Mouse (Mus musculus): Measurements from ENCODE around the gene Krtcap2. TPM values are rescaled to one million over a fixed set of nuclear protein-coding genes. Genes with fewer than 3 reads are reported as not detected.

Gene Krtcap2
- polyA plus RNA-seq, 2 experiments: 26.3 to 138 TPM

DNA sequence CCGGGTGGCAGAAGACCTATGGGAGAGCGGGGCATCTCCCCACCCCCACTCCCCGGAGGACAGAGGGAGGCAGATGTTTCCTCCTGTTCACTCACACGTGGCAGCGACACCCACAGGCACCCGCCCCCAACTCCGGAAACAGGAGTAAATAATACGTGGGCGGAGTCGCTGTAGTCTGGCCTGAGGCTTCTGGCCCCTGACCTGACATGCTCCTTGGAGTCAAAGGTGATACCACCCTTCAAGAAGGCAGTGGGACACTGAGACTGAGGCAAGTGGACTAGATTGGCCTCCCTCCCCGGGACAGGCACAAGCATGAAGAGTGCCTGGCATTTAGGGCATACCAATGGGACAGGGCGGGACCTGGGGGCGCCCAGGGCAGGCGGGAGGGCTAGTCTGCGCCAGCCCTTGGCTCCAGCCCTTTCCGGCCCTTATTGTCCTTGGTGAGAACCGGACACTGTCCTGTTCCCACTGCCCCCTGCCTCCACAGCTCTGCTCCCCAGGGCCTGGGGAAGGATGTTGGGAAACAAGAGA, 5.7 kb downstream of the Krtcap2 start:
- no peak overlapping the region for H3K4me3 ChIP-seq (ENCODE audit: insufficient read depth in 1 of 2, low read depth in 2 of 2, low read length in 2 of 2)
- no peak overlapping the region for H3K27ac ChIP-seq

GRCm38 (mm10) chr3:89254994-89255393, 9.2 kb downstream of the Krtcap2 start:
- no peak overlapping the region for H3K4me2 ChIP-seq (ENCODE audit: low read depth)
- H3K9me3 ChIP-seq (ENCODE audit: control insufficient read depth, low read length): no peaks in the 10 kb centered on the region
- peaks cover 11% of the 10 kb centered on the region for H3K27me3 ChIP-seq (ENCODE audit: control insufficient read depth, insufficient read depth, low read length)
- no peak overlapping the region for H3K4me3 ChIP-seq (ENCODE audit: insufficient read depth in 1 of 2, low read depth in 2 of 2, low read length in 2 of 2)
- H3K27ac ChIP-seq: no peak overlapping the region
- no peak overlapping the region for H3K9ac ChIP-seq (replicated peaks)
- 0 out of 2 replicates have a peak, but pooled peaks have one; percentile 37 for ATAC-seq (ENCODE audit: insufficient read depth)
- no peaks in the 10 kb centered on the region for H3K36me3 ChIP-seq (replicated peaks; ENCODE audit: control insufficient read depth, insufficient read depth, low read depth)
- 28% methylated on average over 5 of the region's 5 CpGs for WGBS (ENCODE audit: insufficient replicate concordance)
- peak in 1 of 3 experiments; percentile 24 for DNase-seq (ENCODE audit: low read depth in 3 of 3, low spot score in 3 of 3)
- H3K4me1 ChIP-seq (replicated peaks; ENCODE audit: control insufficient read depth in 2 of 2, insufficient read depth in 2 of 2, low read length in 1 of 2): peaks cover 0 to 10% of the 10 kb centered on the region in 2 experiments; a peak in 2 of 4 replicates
- TF ChIP-seq EP300 (IDR thresholded peaks at IDR 0.05; ENCODE audit: low read depth) (no peak), CTCF (IDR thresholded peaks at IDR 0.05; ENCODE audit: low read depth) (no peak)

More for the DNA sequence above, 5.7 kb downstream of the Krtcap2 start:
- H3K36me3 ChIP-seq (replicated peaks; ENCODE audit: control insufficient read depth, insufficient read depth, low read depth): no peaks in the 10 kb centered on the region
- 0 out of 2 replicates have a peak, but pooled peaks have one; percentile 26 for ATAC-seq (ENCODE audit: insufficient read depth)
- H3K9me3 ChIP-seq (ENCODE audit: control insufficient read depth, low read length): no peaks in the 10 kb centered on the region
- H3K27me3 ChIP-seq (ENCODE audit: control insufficient read depth, insufficient read depth, low read length): peaks cover 9% of the 10 kb centered on the region
- no peak for DNase-seq (ENCODE audit: low read depth in 3 of 3, low spot score in 3 of 3)
- H3K4me2 ChIP-seq (ENCODE audit: low read depth): peak overlapping the region; percentile 38; the same call in 1 of the 2 replicates
- 7% methylated on average over 17 of the region's 17 CpGs for WGBS (ENCODE audit: insufficient replicate concordance)
- peaks cover 9 to 10% of the 10 kb centered on the region in 2 experiments; a peak in 3 of 4 replicates for H3K4me1 ChIP-seq (replicated peaks; ENCODE audit: control insufficient read depth in 2 of 2, insufficient read depth in 2 of 2, low read length in 1 of 2)
- no peak for TF ChIP-seq EP300 (IDR thresholded peaks at IDR 0.05; ENCODE audit: low read depth)
- no peak for TF ChIP-seq CTCF (IDR thresholded peaks at IDR 0.05; ENCODE audit: low read depth)
- no peak overlapping the region for H3K9ac ChIP-seq (replicated peaks)

DNA sequence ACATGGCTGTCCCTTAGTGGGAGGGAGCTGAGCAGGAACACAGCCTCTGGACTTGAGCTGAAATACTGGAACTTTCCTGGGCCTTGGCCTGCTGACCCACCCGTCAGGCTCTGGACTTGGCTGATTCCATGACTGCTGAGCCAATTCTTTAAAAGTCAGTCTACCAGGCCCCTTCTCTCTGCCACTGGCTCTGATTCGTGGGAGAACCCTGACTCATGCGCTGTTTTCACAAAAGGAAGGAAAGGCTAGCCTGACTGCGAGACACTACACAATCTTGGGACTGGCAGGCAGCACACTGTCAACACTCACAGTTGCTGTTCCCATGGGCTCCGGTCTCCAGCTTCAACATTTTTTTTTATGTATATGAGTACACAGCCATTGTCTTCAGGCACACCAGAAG, 10.4 kb downstream of the Krtcap2 start:
- Histone ChIP-seq H3K4me3 (ENCODE audit: insufficient read depth in 1 of 2, low read depth in 2 of 2, low read length in 2 of 2) (no peak overlapping the region), H3K27me3 (ENCODE audit: control insufficient read depth, insufficient read depth, low read length) (peaks cover 11% of the 10 kb centered on the region), H3K4me2 (ENCODE audit: low read depth) (no peak overlapping the region), H3K36me3 (replicated peaks; ENCODE audit: control insufficient read depth, insufficient read depth, low read depth) (no peaks in the 10 kb centered on the region), H3K9ac (replicated peaks) (no peak overlapping the region), H3K4me1 (replicated peaks; ENCODE audit: control insufficient read depth in 2 of 2, insufficient read depth in 2 of 2, low read length in 1 of 2) (peaks cover 0 to 5% of the 10 kb centered on the region in 2 experiments; a peak in 2 of 4 replicates), H3K9me3 (ENCODE audit: control insufficient read depth, low read length) (no peaks in the 10 kb centered on the region), H3K27ac (no peak overlapping the region)
- WGBS (ENCODE audit: insufficient replicate concordance): 56% methylated on average over 5 of the region's 5 CpGs
- ATAC-seq (ENCODE audit: insufficient read depth) (no peak), DNase-seq (ENCODE audit: low read depth in 3 of 3, low spot score in 3 of 3) (no peak)
- no peak for TF ChIP-seq CTCF (IDR thresholded peaks at IDR 0.05; ENCODE audit: low read depth)
- TF ChIP-seq EP300 (IDR thresholded peaks at IDR 0.05; ENCODE audit: low read depth): no peak

DNA sequence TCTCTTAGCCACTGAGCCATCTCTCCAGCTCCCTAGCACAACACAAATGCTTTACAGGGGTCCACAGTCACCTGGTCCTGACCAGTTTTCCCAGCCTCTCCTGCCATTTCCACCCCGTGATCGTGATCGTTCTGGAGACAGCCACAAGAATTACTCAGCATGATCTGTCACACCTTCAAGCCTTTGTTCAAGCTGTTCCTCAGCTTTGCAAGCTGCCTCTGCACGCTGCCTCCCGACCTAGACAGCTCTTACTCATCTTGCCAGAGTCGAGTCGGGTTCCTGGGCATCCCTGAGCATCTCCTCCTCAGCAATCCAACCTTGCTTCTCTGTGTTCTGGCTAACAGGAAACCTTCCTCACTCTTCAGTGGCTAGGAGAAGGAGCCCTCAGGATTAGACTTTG, 13.3 kb downstream of the Krtcap2 start, which contains the start of gene Dpm3:
Dpm3 (plus strand) TSS at position 283 of the 400 bp plus-strand sequence.
- H3K9me3 ChIP-seq (ENCODE audit: control insufficient read depth, low read length): no peaks in the 10 kb centered on the region
- peaks cover 2% of the 10 kb centered on the region; the same call in 1 of the 2 replicates for H3K27me3 ChIP-seq (ENCODE audit: control insufficient read depth, insufficient read depth, low read length)
- no peak within 1 kb of the TSS for H3K9ac ChIP-seq (replicated peaks)
- H3K4me2 ChIP-seq (ENCODE audit: low read depth): no peak within 1 kb of the TSS
- peaks cover 0 to 2% of the 10 kb centered on the region in 2 experiments; a peak in 1 of 4 replicates for H3K4me1 ChIP-seq (replicated peaks; ENCODE audit: control insufficient read depth in 2 of 2, insufficient read depth in 2 of 2, low read length in 1 of 2)
- 39% methylated on average over 7 of the region's 7 CpGs for WGBS (ENCODE audit: insufficient replicate concordance)
- TF ChIP-seq EP300 (IDR thresholded peaks at IDR 0.05; ENCODE audit: low read depth) (no peak), CTCF (IDR thresholded peaks at IDR 0.05; ENCODE audit: low read depth) (no peak)
- H3K36me3 ChIP-seq (replicated peaks; ENCODE audit: control insufficient read depth, insufficient read depth, low read depth): no peaks in the 10 kb centered on the region
- DNase-seq (ENCODE audit: low read depth in 3 of 3, low spot score in 3 of 3): no peak
- H3K27ac ChIP-seq: no peak within 1 kb of the TSS
- no peak for ATAC-seq (ENCODE audit: insufficient read depth)
- H3K4me3 ChIP-seq (ENCODE audit: insufficient read depth in 1 of 2, low read depth in 2 of 2, low read length in 2 of 2): no peak within 1 kb of the TSS

DNA sequence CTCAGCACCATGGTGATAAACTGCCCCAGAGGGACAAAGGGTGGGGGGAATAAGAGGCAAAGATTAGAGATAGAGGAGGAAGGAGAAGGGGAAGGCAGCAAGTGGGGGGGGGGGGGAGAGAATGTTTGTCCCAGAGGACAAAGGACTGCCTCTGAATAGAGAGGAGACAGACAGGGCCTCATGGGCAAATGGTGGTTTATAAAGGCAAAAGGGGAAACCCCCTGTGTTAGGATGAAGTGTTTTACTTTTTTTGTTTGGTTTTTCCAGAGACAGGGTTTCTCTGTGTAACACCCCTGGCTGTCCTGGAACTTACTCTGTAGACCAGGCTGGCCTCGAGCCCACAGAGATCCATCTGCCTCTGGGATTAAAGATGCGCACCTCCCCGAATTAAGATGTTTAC, 14.4 kb downstream of the Krtcap2 start:
- no peak for DNase-seq (ENCODE audit: low read depth in 3 of 3, low spot score in 3 of 3)

More for the DNA sequence above, 14.4 kb downstream of the Krtcap2 start:
- Histone ChIP-seq H3K4me1 (replicated peaks; ENCODE audit: control insufficient read depth in 2 of 2, insufficient read depth in 2 of 2, low read length in 1 of 2) (no peaks in the 10 kb centered on the region; a peak in 1 of 4 replicates), H3K36me3 (replicated peaks; ENCODE audit: control insufficient read depth, insufficient read depth, low read depth) (no peaks in the 10 kb centered on the region), H3K9me3 (ENCODE audit: control insufficient read depth, low read length) (no peaks in the 10 kb centered on the region), H3K27me3 (ENCODE audit: control insufficient read depth, insufficient read depth, low read length) (peaks cover 2% of the 10 kb centered on the region; the same call in 1 of the 2 replicates), H3K9ac (replicated peaks) (no peak overlapping the region), H3K4me2 (ENCODE audit: low read depth) (no peak overlapping the region), H3K27ac (no peak overlapping the region), H3K4me3 (ENCODE audit: insufficient read depth in 1 of 2, low read depth in 2 of 2, low read length in 2 of 2) (no peak overlapping the region)
- TF ChIP-seq EP300 (IDR thresholded peaks at IDR 0.05; ENCODE audit: low read depth) (no peak), CTCF (IDR thresholded peaks at IDR 0.05; ENCODE audit: low read depth) (no peak)
- no peak for ATAC-seq (ENCODE audit: insufficient read depth)
- WGBS (ENCODE audit: insufficient replicate concordance): 51% methylated on average over 3 of the region's 3 CpGs

Measured in liver, embryonic 14.5 days (tissue).